Mouse (Mus musculus) heart, adult 2 months (tissue): ENCODE results near the gene Bckdha.

Source experiments
- CTCF ChIP-seq: fragments of 200-600 bp; IDR thresholded peaks from 2 replicates; pipeline ENCODE4 v1.8.1; 2022; ENCODE audit warnings: antibody characterized with exemption, mild to moderate bottlenecking, moderate library complexity
- EP300 ChIP-seq: fragments of 200-500 bp; IDR thresholded peaks from 2 replicates; pipeline ENCODE4 v1.6.1; 2011; ENCODE audit warnings: low read depth, low read length, control low read depth; ENCODE audit not compliant: insufficient read depth
- POLR2A ChIP-seq: fragments of 200-500 bp; IDR thresholded peaks from 2 replicates; pipeline ENCODE4 v1.6.1; 2011; ENCODE audit warnings: mild to moderate bottlenecking, low read depth, low read length, control low read depth; ENCODE audit not compliant: insufficient read depth

DNA sequence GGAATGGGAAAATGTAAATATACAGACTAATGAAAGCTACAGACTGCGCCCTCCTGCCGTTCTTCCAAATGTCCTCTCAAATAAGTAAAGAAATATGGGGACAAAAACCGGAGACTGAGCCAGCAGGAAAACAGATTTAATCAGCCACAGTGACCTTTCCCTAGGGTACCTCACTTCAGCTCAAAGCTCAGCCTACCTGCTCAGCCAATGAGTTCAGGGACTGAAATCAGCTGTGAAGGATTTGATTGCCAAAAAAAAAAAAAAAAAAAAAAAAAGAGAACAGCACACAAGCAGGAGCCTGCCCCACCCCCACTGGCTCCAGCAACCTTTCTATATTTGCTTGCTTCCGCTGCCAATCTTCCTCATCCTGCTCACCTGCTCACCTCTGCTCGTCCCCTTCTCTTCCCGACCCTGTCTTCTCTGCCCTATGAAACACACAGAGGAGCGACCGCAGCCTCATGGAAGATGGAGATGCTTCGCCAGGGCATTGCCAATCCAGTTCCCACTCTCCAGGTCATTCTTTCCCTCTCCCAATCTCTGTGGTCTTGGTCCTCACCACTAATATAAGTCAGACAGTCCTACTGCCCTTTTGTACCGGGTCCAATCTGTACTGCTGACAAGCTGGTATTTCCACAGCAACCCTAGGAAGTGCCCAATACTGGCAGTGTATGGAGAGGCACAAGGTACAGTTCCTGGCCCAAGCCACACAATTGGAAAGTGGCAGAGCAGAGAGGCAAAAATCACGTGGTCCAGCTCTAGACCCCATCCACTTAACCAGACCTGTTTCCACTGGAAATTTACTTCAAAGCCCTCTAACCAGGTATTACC lies 3.0 kb downstream of the Bckdha start:
- no peak for TF ChIP-seq EP300
- TF ChIP-seq CTCF = no peak
- TF ChIP-seq POLR2A = no peak
